Mouse (Mus musculus) heart, adult 9 months (tissue): Measurements from ENCODE around the gene Satb2.

ENCODE experiments used
- DNase-seq, 2 experiments: peaks; one replicate each; pipeline ENCODE4 v3.0.0; 2022; ENCODE audit warnings: low spot score in 2 of 2

Satb2 gene

GRCm38 (mm10) chr1:56978151-56978700 lies at the start of gene Satb2:
TSS of gene Satb2 (minus strand) at chr1:56978650.
- DNase-seq, result no peak

- no peak for DNase-seq
Measured at GRCm38 (mm10) chr1:57018941-57019340, 40.5 kb upstream of the Satb2 start.

- DNase-seq, result no peak
Measured at GRCm38 (mm10) chr1:57013856-57014255, 35.4 kb upstream of the Satb2 start.

GRCm38 (mm10) chr1:57009171-57009570 lies 30.7 kb upstream of the Satb2 start:
- no peak for DNase-seq

- DNase-seq, result no peak
Measured at GRCm38 (mm10) chr1:56995041-56995440, 16.6 kb upstream of the Satb2 start.

- no peak for DNase-seq
Measured at GRCm38 (mm10) chr1:56992310-56992709, 13.9 kb upstream of the Satb2 start.

GRCm38 (mm10) chr1:56991613-56992012 lies 13.2 kb upstream of the Satb2 start:
- no peak for DNase-seq

GRCm38 (mm10) chr1:56984483-56984810 lies 6.0 kb upstream of the Satb2 start:
- DNase-seq, result no peak

GRCm38 (mm10) chr1:56983771-56984482 lies 5.5 kb upstream of the Satb2 start:
- DNase-seq, result no peak

- no peak for DNase-seq
Measured at GRCm38 (mm10) chr1:56983100-56983590, 4.7 kb upstream of the Satb2 start.

- DNase-seq, result no peak
Measured at GRCm38 (mm10) chr1:56982631-56983030, 4.2 kb upstream of the Satb2 start.

- no peak for DNase-seq
Measured at GRCm38 (mm10) chr1:56981947-56982555, 3.6 kb upstream of the Satb2 start.

GRCm38 (mm10) chr1:56981508-56981907 lies 3.1 kb upstream of the Satb2 start:
- no peak for DNase-seq

GRCm38 (mm10) chr1:56980631-56981275 lies 2.3 kb upstream of the Satb2 start:
- DNase-seq, result no peak

GRCm38 (mm10) chr1:56979531-56980395 lies 1.3 kb upstream of the Satb2 start:
- no peak for DNase-seq

- DNase-seq, result no peak
Measured at GRCm38 (mm10) chr1:56977201-56978100, 999 bp downstream of the Satb2 start.

- no peak for DNase-seq
Measured at GRCm38 (mm10) chr1:56976825-56977104, 1.7 kb downstream of the Satb2 start.

- no peak for DNase-seq
Measured at GRCm38 (mm10) chr1:56976044-56976824, 2.2 kb downstream of the Satb2 start.

GRCm38 (mm10) chr1:56975546-56975945 lies 2.9 kb downstream of the Satb2 start:
- DNase-seq, result no peak

GRCm38 (mm10) chr1:56974187-56974586 lies 4.3 kb downstream of the Satb2 start:
- no peak for DNase-seq
